Mouse (Mus musculus) midbrain, postnatal 0 days (tissue): ENCODE data around the gene Cmtr2. TPM values are rescaled to one million over a fixed set of nuclear protein-coding genes. Genes with fewer than 3 reads are reported as not detected.
A peak's percentile ranks its signal among the peaks of the same experiment; 100 is the strongest.

ENCODE experiments used
- ATAC-seq: fragments of 200-750 bp; cut with Nextera tagmentation; 2 replicates; pipeline ENCODE4 v1.8.0; 2017; ENCODE audit warnings: moderate number of reproducible peaks, mild to moderate bottlenecking, moderate TSS enrichment, moderate library complexity; ENCODE audit not compliant: low FRiP score
- DNase-seq: peaks from one replicate; pipeline ENCODE4 v3.0.0-alpha.2; 2015; ENCODE audit warnings: low spot score
- H3K27ac ChIP-seq: fragments of 300-500 bp; sonication (generic); 2 replicates; pipeline ENCODE4 v1.5.1; 2014; ENCODE audit warnings: low read depth, mild to moderate bottlenecking, low read length, mixed read lengths
- H3K27me3 ChIP-seq: fragments of 300-500 bp; sonication (generic); 2 replicates; pipeline ENCODE4 v1.6.1; 2014; ENCODE audit warnings: low read length, control low read depth, mixed read lengths; ENCODE audit not compliant: insufficient read depth
- H3K36me3 ChIP-seq: fragments of 300-500 bp; sonication (generic); 2 replicates; pipeline ENCODE4 v1.6.1; 2014; ENCODE audit warnings: low read length, control low read depth, mixed read lengths; ENCODE audit not compliant: insufficient read depth
- H3K4me1 ChIP-seq: fragments of 300-500 bp; sonication (generic); 2 replicates; pipeline ENCODE4 v1.6.1; 2014; ENCODE audit warnings: mild to moderate bottlenecking, control low read depth, antibody characterized with exemption, low read length, mixed read lengths; ENCODE audit not compliant: insufficient read depth
- H3K4me2 ChIP-seq: fragments of 300-500 bp; sonication (generic); 2 replicates; pipeline ENCODE4 v1.6.1; 2014; ENCODE audit warnings: low read depth, mild to moderate bottlenecking, low read length, mixed read lengths; ENCODE audit not compliant: poor library complexity, severe bottlenecking
- H3K4me3 ChIP-seq: fragments of 300-500 bp; sonication (generic); 2 replicates; pipeline ENCODE4 v1.5.1; 2014; ENCODE audit warnings: low read depth, mild to moderate bottlenecking, low read length, moderate library complexity
- H3K9ac ChIP-seq: fragments of 300-500 bp; sonication (generic); replicated peaks from 2 replicates; pipeline ENCODE4 v1.6.1; 2014; ENCODE audit warnings: mild to moderate bottlenecking, low read length, moderate library complexity, mixed read lengths; ENCODE audit not compliant: poor library complexity, severe bottlenecking
- H3K9me3 ChIP-seq: fragments of 300-500 bp; sonication (generic); 2 replicates; pipeline ENCODE4 v1.6.1; 2016; ENCODE audit warnings: low read length, control low read depth
- CTCF ChIP-seq: IDR thresholded peaks from 2 replicates; pipeline ENCODE4 v1.5.1; 2016; ENCODE audit warnings: antibody characterized with exemption, mild to moderate bottlenecking
- WGBS: fragments of 180-500 bp; shearing (Covaris S2); extraction: QIAGEN DNeasy Blood & Tissue Kit; methylation state at CpG from one replicate; pipeline ENCODE4 v1.1.7; 2014; 5-methylcytosine and 5-hydroxymethylcytosine counted together
- polyA plus RNA-seq: library from polyadenylated mRNA; unstranded; fragments of >200 nt; fragmentation: Nextera tagmentation; extraction: Ambion mirVana; gene quantifications from 2 replicates; pipeline ENCODE4 v1.2.1, GENCODE M21; 2015
- total RNA-seq: library from RNA; depleted of rRNA; stranded (reverse); fragments of >200 nt; gene quantifications from 2 replicates; pipeline ENCODE4 v1.2.3, GENCODE M21; 2014; rRNA removed

Cmtr2 gene
- total RNA-seq: 17.1 and 19.1 TPM in 2 replicates
- 7.4 and 7.7 TPM in 2 replicates for polyA plus RNA-seq

DNA sequence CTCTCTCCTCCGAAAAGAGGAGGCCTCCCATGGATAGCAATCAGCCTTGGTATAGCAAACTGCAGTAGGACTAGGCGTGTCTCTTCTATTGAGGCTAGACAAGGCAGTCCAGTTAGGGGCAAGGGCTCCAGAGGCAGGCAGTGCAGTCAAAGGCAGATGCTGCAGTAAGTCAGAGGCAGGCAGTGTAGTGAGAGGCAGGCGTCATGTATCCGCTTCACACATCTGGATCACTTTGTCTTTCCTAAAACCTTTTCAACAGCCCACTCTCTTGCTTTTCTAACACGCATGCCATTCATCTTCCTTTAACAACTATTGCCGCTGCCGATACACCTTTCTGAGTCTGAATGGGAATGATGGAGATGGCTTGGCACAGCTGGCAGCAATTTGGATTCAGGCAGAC, at the start of gene Cmtr2:
Gene Cmtr2, plus strand, starts transcription at position 301 of the 400 bp plus-strand sequence.
- TF ChIP-seq CTCF: no peak
- Histone ChIP-seq H3K4me2 (no peak within 1 kb of the TSS), H3K9ac (no peak within 1 kb of the TSS), H3K27ac (no peak within 1 kb of the TSS), H3K4me3 (no peak within 1 kb of the TSS), H3K9me3 (no peaks in the 10 kb centered on the region), H3K4me1 (peaks cover 6% of the 10 kb centered on the region; the same call in 1 of the 2 replicates), H3K36me3 (no peaks in the 10 kb centered on the region), H3K27me3 (no peaks in the 10 kb centered on the region)
- WGBS: 79% methylated on average over 7 of the region's 7 CpGs
- ATAC-seq (no peak), DNase-seq (no peak)

DNA sequence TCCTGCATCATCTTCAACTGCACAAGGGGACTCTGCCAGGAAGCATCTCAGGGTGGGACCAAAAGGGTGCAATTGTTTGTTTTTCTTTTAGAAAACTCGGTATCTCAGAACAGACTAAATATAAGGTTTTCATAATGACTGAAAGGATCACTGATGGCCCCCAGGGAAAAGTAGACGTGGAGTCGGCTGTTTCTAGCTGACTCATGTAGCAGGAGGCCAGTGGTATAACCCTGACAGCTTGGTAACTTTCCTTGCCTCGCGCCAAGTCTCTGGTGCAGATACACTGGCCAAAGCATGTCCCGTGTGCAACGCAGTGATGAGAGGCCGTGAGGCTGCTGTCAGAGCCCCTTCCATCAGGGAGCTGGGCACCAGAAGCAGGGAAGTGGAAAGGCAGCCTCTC, 49.2 kb upstream of the Cmtr2 start:
- no peak overlapping the region for H3K27ac ChIP-seq
- no peak for TF ChIP-seq CTCF
- no peak overlapping the region for H3K4me3 ChIP-seq
- no peaks in the 10 kb centered on the region for H3K9me3 ChIP-seq
- H3K4me2 ChIP-seq: peak overlapping the region; percentile 55; the same call in 1 of the 2 replicates
- no peaks in the 10 kb centered on the region for H3K4me1 ChIP-seq
- WGBS: 78% methylated on average over 8 of the region's 8 CpGs
- DNase-seq: no peak
- no peak overlapping the region for H3K9ac ChIP-seq
- peaks cover 4% of the 10 kb centered on the region; the same call in 1 of the 2 replicates for H3K27me3 ChIP-seq
- H3K36me3 ChIP-seq: no peaks in the 10 kb centered on the region
- no peak for ATAC-seq

DNA sequence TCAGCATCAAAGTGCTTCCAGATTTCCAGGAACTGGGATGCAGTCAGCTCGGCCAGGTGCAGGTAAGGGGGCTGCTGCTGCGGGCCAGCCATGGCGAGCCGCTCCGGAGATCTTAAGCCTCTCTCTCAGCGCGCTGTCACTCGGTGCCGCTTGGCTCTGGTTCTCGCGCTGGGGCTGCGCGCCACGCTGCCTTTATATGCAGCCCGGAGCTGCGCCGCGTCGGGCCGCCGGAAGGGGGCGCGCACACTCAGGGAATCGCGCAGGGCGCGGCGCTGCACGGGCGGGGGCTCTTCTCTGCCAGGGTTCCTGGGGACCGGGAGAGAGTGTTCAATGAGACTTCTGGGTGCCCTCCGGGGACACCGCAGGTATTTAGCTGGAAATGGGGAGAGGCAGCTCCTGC, 47.4 kb upstream of the Cmtr2 start, which contains the start of gene Calb2:
Gene Calb2, minus strand, starts transcription at position 165 of the 400 bp plus-strand sequence.
- peak; percentile 87 for ATAC-seq
- Histone ChIP-seq H3K27ac (no peak within 1 kb of the TSS), H3K9ac (peak within 1 kb of the TSS; percentile 29; the same call in 1 of the 2 replicates), H3K36me3 (no peaks in the 10 kb centered on the region), H3K27me3 (peaks cover 4% of the 10 kb centered on the region; the same call in 1 of the 2 replicates), H3K4me1 (no peaks in the 10 kb centered on the region), H3K4me2 (peak within 1 kb of the TSS; percentile 55), H3K9me3 (no peaks in the 10 kb centered on the region), H3K4me3 (peak within 1 kb of the TSS; percentile 34)
- peak; percentile 85 for DNase-seq
- WGBS: under 1% methylated on average over 33 of the region's 33 CpGs
- TF ChIP-seq CTCF: peak; percentile 93

DNA sequence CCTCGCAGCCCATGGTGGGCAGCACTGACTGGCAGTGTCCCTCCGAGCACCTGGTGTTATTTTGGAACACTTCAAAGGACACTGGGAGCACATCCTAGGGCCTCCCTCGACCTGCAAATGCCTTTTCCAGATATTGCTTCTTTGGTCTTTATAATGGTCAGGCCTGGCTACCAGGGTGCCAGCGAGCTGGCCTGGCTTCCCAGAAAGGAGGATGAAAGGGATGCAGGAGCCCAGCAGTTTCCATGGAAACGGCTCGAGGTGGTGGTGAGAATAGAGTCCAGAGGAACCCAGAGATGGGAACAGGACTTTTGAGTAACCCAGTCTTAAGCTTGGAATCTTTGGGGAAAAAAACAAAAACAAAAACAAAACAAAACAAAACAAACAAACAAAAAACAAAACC, 43.3 kb upstream of the Cmtr2 start:
- no peak for TF ChIP-seq CTCF
- H3K27me3 ChIP-seq: peaks cover 4% of the 10 kb centered on the region; the same call in 1 of the 2 replicates
- no peak overlapping the region for H3K4me2 ChIP-seq
- no peak overlapping the region for H3K4me3 ChIP-seq
- H3K9ac ChIP-seq: no peak overlapping the region
- H3K4me1 ChIP-seq: no peaks in the 10 kb centered on the region; the same call in 1 of the 2 replicates
- no peaks in the 10 kb centered on the region for H3K36me3 ChIP-seq
- ATAC-seq (no peak), DNase-seq (peak; percentile 43)
- no peak overlapping the region; the same call in 1 of the 2 replicates for H3K27ac ChIP-seq
- WGBS: 36% methylated on average over 6 of the region's 6 CpGs
- H3K9me3 ChIP-seq: no peaks in the 10 kb centered on the region

DNA sequence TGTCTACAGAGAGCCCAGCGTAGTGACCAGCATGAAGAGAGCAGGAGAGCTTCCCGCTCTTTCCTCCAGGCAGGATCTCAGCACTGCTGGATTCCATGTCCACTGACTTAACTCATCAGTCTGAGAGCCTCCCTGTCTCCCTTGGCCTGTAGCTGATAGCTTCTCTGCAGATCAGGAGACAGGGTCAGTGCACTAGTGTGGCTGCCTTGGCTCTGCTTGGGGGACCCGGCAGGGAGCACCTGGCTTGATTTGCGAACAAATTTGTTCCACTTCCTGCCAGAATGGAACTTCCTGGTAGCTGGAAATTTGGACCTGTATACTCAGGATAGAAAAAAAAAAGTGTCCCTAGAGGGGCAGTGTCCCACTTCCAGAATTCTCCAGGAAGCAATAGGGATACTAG, 40.6 kb upstream of the Cmtr2 start:
- Histone ChIP-seq H3K36me3 (no peaks in the 10 kb centered on the region), H3K4me1 (peaks cover 6% of the 10 kb centered on the region; the same call in 1 of the 2 replicates), H3K27ac (no peak overlapping the region), H3K9me3 (no peaks in the 10 kb centered on the region), H3K27me3 (no peaks in the 10 kb centered on the region), H3K4me3 (no peak overlapping the region), H3K9ac (no peak overlapping the region), H3K4me2 (no peak overlapping the region)
- TF ChIP-seq CTCF: no peak
- ATAC-seq (no peak), DNase-seq (no peak)
- WGBS: 84% methylated on average over 4 of the region's 4 CpGs

DNA sequence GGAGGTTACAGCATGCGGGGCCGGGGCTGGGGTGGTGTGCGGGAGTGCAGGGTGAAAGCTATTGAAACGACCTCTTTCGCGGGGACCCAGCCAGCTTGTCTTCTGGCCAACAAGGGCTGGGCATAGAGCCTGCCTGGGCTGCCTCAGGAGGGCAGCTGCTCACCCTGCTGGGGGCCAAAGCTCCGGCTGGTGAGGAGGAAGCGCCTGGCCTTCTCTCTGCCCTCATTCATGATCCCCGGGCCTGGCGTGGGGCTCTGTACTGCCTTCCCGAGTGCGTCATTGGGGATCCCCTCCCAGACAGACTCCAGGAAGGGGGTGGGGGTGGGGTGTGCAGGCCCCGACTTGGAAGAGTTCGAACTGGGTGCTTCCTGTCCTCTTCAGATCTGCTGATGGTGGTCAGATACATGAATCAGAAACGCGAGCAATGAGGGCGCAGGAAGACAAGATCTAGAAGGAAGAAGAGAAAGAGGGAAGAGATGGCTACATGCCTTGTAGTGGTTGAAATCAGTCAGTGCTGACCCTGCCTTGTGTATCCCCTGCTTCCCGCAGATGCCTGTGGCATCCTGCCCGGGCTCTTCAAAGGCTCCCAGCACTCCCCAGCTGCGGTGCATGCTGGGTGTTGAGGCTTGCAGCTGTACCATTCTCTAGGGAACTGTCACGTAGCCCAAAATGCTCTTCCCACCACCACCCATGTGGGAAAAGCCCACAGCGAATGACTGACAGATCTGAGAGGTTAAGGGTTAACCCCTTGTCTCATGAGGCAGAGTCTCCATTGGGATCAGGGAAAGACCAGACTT, 37.9 kb upstream of the Cmtr2 start:
- 29% methylated on average over 22 of the region's 22 CpGs for WGBS
- Histone ChIP-seq H3K4me2 (no peak overlapping the region), H3K9me3 (no peaks in the 10 kb centered on the region), H3K4me3 (no peak overlapping the region), H3K27me3 (no peaks in the 10 kb centered on the region), H3K4me1 (peaks cover 11% of the 10 kb centered on the region; the same call in 1 of the 2 replicates), H3K36me3 (no peaks in the 10 kb centered on the region), H3K27ac (no peak overlapping the region), H3K9ac (no peak overlapping the region)
- DNase-seq: peak; percentile 72
- peak; percentile 77 for ATAC-seq
- no peak for TF ChIP-seq CTCF
